Mouse (Mus musculus): ENCODE results near the gene Lhfp. TPM values are rescaled to one million over a fixed set of nuclear protein-coding genes. Genes with fewer than 3 reads are reported as not detected.

Gene Lhfp
- polyA plus RNA-seq, 1 experiment from 2014 or later = 64.1 TPM

DNA sequence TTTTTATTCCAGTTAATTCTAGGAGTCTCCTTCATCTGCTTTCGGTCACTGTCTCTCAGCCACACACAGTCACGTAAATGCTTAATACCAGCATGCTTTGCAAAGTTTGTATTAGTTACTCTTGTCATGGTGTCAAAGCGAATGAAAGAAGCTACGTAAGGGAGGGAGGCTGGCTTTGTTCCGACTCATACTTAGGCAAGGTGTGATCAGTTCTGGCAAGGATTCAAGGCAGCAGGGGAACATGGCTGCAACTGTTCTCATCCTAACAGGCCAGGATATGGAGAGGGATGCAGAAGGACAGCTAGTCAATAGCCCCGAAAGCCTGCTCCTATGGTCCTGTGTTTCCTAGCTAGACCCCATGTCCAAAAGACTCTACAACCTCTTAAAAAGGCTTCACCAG lies 39.0 kb downstream of the Lhfp start:
- Histone ChIP-seq H3K9ac (ENCODE audit: low read depth, low read length) (no peak overlapping the region), H3K27ac (ENCODE audit: low read depth, low read length) (no peak overlapping the region), H3K4me1 (ENCODE audit: control insufficient read depth, insufficient read depth, low read depth, low read length) (no peaks in the 10 kb centered on the region), H3K27me3 (replicated peaks; ENCODE audit: control insufficient read depth, insufficient read depth, low read length) (no peaks in the 10 kb centered on the region), H3K4me2 (ENCODE audit: low read length) (no peak overlapping the region), H3K9me3 (ENCODE audit: control insufficient read depth, low read length) (no peaks in the 10 kb centered on the region), H3K4me3 (ENCODE audit: low read length) (no peak overlapping the region), H3K36me3 (ENCODE audit: control insufficient read depth, insufficient read depth, low read length) (no peaks in the 10 kb centered on the region)
- WGBS = 92% methylated on average over 6 of the region's 6 CpGs
- ATAC-seq = no peak

DNA sequence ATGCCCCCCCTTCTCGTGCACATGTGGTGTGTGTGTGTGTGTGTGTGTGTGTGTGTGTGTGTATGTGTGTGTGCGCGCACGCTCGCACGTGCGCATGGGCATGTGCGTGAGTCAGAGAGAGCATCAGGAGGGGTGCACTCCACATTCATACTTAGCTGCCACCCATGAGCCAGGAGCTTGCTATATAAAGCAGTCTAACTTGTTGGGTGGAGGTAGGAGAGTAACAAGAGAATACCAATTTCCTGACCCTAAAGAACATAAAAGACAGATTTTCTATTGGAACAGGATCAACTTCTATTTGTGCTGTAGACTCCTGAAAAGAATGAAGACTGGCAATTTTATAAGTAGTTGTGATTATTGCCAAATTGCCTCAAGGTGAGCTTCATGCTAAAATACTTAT lies 39.4 kb downstream of the Lhfp start:
- 97% methylated on average over 8 of the region's 8 CpGs for WGBS
- no peak overlapping the region for H3K4me3 ChIP-seq (ENCODE audit: low read length)
- H3K27me3 ChIP-seq (replicated peaks; ENCODE audit: control insufficient read depth, insufficient read depth, low read length) = no peaks in the 10 kb centered on the region
- H3K4me2 ChIP-seq (ENCODE audit: low read length) = no peak overlapping the region
- H3K9ac ChIP-seq (ENCODE audit: low read depth, low read length) = no peak overlapping the region
- H3K27ac ChIP-seq (ENCODE audit: low read depth, low read length) = no peak overlapping the region
- no peaks in the 10 kb centered on the region for H3K4me1 ChIP-seq (ENCODE audit: control insufficient read depth, insufficient read depth, low read depth, low read length)
- no peaks in the 10 kb centered on the region for H3K9me3 ChIP-seq (ENCODE audit: control insufficient read depth, low read length)
- H3K36me3 ChIP-seq (ENCODE audit: control insufficient read depth, insufficient read depth, low read length) = no peaks in the 10 kb centered on the region
- ATAC-seq = no peak

DNA sequence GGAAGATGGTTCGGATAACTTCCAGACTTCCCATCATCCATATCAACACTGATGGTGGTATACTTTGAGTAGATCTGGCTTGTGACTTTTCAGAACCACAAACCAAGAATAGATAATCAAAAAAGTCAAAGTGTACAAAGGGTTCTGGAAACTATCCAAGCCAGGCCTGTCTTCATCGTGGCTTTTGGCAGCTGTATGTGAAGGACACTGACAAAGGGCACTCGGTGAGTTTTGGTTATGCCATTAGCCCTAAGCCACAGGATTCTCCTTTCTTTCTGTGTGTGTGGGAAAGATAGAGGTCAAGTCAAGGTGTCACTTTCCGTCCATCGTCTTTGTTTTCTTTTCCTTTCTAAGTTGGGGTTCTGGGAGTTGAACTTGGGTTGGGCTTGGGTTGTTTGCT lies 42.4 kb downstream of the Lhfp start:
- no peaks in the 10 kb centered on the region for H3K9me3 ChIP-seq (ENCODE audit: control insufficient read depth, low read length)
- no peak overlapping the region for H3K27ac ChIP-seq (ENCODE audit: low read depth, low read length)
- H3K9ac ChIP-seq (ENCODE audit: low read depth, low read length) = no peak overlapping the region
- no peaks in the 10 kb centered on the region for H3K36me3 ChIP-seq (ENCODE audit: control insufficient read depth, insufficient read depth, low read length)
- H3K4me3 ChIP-seq (ENCODE audit: low read length) = no peak overlapping the region
- no peak overlapping the region for H3K4me2 ChIP-seq (ENCODE audit: low read length)
- no peaks in the 10 kb centered on the region for H3K4me1 ChIP-seq (ENCODE audit: control insufficient read depth, insufficient read depth, low read depth, low read length)
- WGBS = 66% methylated on average over 5 of the region's 5 CpGs
- no peaks in the 10 kb centered on the region for H3K27me3 ChIP-seq (replicated peaks; ENCODE audit: control insufficient read depth, insufficient read depth, low read length)
- no peak for ATAC-seq

- H3K36me3 ChIP-seq (ENCODE audit: control insufficient read depth, insufficient read depth, low read length) = no peaks in the 10 kb centered on the region
- no peak for ATAC-seq
- H3K4me3 ChIP-seq (ENCODE audit: low read length) = no peak overlapping the region
- H3K4me2 ChIP-seq (ENCODE audit: low read length) = no peak overlapping the region
- H3K4me1 ChIP-seq (ENCODE audit: control insufficient read depth, insufficient read depth, low read depth, low read length) = no peaks in the 10 kb centered on the region
- no peaks in the 10 kb centered on the region for H3K9me3 ChIP-seq (ENCODE audit: control insufficient read depth, low read length)
- no peaks in the 10 kb centered on the region for H3K27me3 ChIP-seq (replicated peaks; ENCODE audit: control insufficient read depth, insufficient read depth, low read length)
- H3K9ac ChIP-seq (ENCODE audit: low read depth, low read length) = no peak overlapping the region
- no peak overlapping the region for H3K27ac ChIP-seq (ENCODE audit: low read depth, low read length)
- 88% methylated on average over 8 of the region's 8 CpGs for WGBS
These were observed 43.5 kb downstream of the Lhfp start for GRCm38 (mm10) chr3:53084806-53085205.

DNA sequence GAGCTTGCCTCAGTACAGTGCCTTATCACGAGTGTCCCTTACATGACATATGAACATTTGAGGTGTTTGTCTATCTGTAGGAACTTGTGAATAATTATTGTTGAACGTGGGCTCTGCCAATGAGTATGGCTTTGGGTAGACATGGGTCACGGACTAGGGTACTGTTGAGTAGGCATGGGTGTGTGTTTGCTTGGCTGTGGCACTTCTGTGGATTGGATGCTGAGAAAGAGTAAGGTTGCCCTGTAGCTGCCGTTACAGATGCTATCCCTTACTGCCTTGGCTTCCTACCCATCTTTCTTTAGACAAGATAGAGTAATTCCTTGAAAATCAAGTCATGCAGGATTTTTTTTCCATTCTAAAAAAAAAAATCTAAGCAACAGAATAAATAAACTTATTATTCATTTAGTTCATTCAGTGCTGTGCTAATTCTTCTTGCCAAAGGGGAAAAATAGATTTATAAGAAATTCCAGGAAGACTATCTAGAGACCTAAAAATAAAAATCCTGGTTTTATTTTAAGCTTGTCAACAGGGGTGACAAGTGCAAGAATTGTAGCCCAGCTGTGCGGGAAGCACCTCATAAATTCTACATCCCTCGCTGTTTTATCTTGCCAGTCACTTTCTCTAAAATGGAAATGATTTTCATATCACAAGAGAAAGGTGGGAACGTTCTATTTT lies 45.3 kb downstream of the Lhfp start:
- H3K4me3 ChIP-seq (ENCODE audit: low read length) = no peak overlapping the region
- 84% methylated on average over 7 of the region's 7 CpGs for WGBS
- ATAC-seq = no peak

DNA sequence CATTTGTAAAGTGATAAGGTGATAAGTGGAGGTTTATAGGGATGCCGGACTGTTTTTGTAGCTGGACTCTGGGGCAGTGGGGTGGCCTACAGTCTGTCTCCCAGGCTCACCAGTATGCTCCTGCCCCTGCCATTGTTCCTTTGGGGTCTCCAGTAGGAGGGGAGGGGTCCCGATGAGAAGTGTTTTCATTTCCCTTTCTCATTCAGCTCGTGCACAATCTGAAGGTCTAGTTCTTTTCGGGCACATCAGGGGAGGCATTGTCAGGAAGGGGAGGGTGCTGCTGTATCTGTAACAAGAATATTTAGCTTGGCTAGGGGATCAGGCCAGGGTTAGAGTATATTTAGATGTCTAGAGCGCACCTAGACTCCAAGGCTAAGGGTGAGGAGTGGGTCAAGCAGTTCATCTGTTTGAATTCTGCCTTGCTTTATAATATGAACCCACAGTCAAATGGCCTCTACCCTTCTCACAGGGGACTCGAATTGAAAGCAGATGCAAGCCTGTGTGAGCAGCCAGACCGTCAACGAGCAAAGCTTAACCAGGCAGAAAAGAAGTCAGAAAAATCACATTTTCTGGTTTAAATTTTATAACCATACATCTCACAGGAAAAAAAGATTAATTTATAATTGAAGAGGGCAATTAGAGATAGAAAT lies 46.0 kb downstream of the Lhfp start:
- WGBS = 45% methylated on average over 8 of the region's 8 CpGs
- no peak overlapping the region for H3K4me2 ChIP-seq (ENCODE audit: low read length)
- no peak overlapping the region for H3K4me3 ChIP-seq (ENCODE audit: low read length)

More for the DNA sequence above, 45.3 kb downstream of the Lhfp start:
- Histone ChIP-seq H3K36me3 (ENCODE audit: control insufficient read depth, insufficient read depth, low read length) (no peaks in the 10 kb centered on the region), H3K27me3 (replicated peaks; ENCODE audit: control insufficient read depth, insufficient read depth, low read length) (no peaks in the 10 kb centered on the region), H3K27ac (ENCODE audit: low read depth, low read length) (no peak overlapping the region), H3K4me2 (ENCODE audit: low read length) (no peak overlapping the region), H3K9me3 (ENCODE audit: control insufficient read depth, low read length) (no peaks in the 10 kb centered on the region), H3K4me1 (ENCODE audit: control insufficient read depth, insufficient read depth, low read depth, low read length) (no peaks in the 10 kb centered on the region), H3K9ac (ENCODE audit: low read depth, low read length) (no peak overlapping the region)

DNA sequence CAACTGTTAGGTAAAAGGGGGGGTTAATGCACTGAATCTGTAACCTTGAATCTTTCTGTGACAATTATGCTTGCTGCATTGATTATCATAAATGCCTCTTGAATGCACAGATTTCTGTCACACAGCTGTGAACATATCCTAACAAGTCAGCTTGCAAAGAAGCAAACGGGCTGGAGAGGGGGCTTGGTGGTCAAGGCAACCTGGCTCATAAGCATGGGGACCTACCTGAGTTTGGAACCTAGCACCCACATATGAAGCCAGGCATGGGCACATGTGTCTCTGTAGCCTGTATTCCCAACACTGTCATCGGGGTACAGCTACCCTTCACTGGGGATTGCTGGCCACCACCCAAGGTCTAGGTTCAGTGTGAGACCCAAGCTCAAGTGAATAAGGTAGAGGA lies 48.6 kb downstream of the Lhfp start:
- Histone ChIP-seq H3K9ac (ENCODE audit: low read depth, low read length) (no peak overlapping the region), H3K27ac (ENCODE audit: low read depth, low read length) (no peak overlapping the region), H3K36me3 (ENCODE audit: control insufficient read depth, insufficient read depth, low read length) (no peaks in the 10 kb centered on the region), H3K4me3 (ENCODE audit: low read length) (no peak overlapping the region), H3K4me2 (ENCODE audit: low read length) (no peak overlapping the region), H3K27me3 (replicated peaks; ENCODE audit: control insufficient read depth, insufficient read depth, low read length) (no peaks in the 10 kb centered on the region), H3K4me1 (ENCODE audit: control insufficient read depth, insufficient read depth, low read depth, low read length) (no peaks in the 10 kb centered on the region), H3K9me3 (ENCODE audit: control insufficient read depth, low read length) (no peaks in the 10 kb centered on the region)
- no peak for ATAC-seq
- 83% methylated on average over 2 of the region's 2 CpGs for WGBS

More for the DNA sequence above, 46.0 kb downstream of the Lhfp start:
- H3K36me3 ChIP-seq (ENCODE audit: control insufficient read depth, insufficient read depth, low read length) = no peaks in the 10 kb centered on the region
- H3K9ac ChIP-seq (ENCODE audit: low read depth, low read length) = no peak overlapping the region
- no peaks in the 10 kb centered on the region for H3K4me1 ChIP-seq (ENCODE audit: control insufficient read depth, insufficient read depth, low read depth, low read length)
- H3K27me3 ChIP-seq (replicated peaks; ENCODE audit: control insufficient read depth, insufficient read depth, low read length) = no peaks in the 10 kb centered on the region
- no peak for ATAC-seq
- no peaks in the 10 kb centered on the region for H3K9me3 ChIP-seq (ENCODE audit: control insufficient read depth, low read length)
- no peak overlapping the region; the same call in 1 of the 2 replicates for H3K27ac ChIP-seq (ENCODE audit: low read depth, low read length)

DNA sequence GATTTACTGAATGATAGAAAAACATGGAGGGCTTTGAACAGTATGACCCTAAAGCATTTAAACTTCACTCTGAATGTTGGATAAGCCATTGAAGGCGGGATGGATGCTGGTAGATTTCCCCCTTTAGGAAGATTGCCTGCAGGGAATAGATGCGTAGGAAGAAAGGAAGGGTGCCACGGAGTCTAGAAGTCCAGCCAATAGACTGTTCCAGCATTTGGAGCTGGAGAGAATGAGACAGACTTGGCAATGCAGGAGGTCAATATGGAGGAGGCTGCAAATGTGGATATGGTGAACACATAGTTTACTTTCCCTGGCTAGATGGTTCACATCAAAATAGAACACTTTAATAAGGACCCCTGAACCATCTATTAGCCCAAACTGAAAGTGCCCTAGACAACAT lies 58.9 kb downstream of the Lhfp start:
- no peak overlapping the region for H3K9ac ChIP-seq (ENCODE audit: low read depth, low read length)
- no peak overlapping the region for H3K4me2 ChIP-seq (ENCODE audit: low read length)
- H3K4me3 ChIP-seq (ENCODE audit: low read length) = no peak overlapping the region
- no peaks in the 10 kb centered on the region; the same call in none of the 2 replicates for H3K4me1 ChIP-seq (ENCODE audit: control insufficient read depth, insufficient read depth, low read depth, low read length)
- no peaks in the 10 kb centered on the region for H3K27me3 ChIP-seq (replicated peaks; ENCODE audit: control insufficient read depth, insufficient read depth, low read length)
- H3K36me3 ChIP-seq (ENCODE audit: control insufficient read depth, insufficient read depth, low read length) = no peaks in the 10 kb centered on the region
- no peak overlapping the region for H3K27ac ChIP-seq (ENCODE audit: low read depth, low read length)
- WGBS = 87% methylated on average over 3 of the region's 3 CpGs
- ATAC-seq = no peak
- H3K9me3 ChIP-seq (ENCODE audit: control insufficient read depth, low read length) = no peaks in the 10 kb centered on the region

DNA sequence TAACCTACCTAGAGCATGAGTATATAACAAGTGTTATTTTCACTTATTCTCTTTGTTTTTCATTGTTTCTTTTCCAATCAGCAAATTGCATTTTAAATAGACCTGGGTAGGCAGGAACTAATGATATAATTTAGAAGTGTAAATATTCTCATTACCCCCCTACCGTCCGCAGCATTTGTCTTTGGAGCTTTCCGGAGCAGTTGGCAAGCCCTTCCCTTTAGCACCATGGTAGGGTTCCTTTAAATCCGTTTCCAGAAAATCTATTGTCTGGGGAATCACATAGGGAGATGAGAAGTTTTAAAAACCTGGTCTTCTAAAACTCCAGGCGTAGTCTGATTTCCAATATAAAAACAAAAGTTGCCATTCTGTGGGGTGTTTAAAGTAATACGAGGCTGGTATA lies 59.5 kb downstream of the Lhfp start:
- Histone ChIP-seq H3K36me3 (ENCODE audit: control insufficient read depth, insufficient read depth, low read length) (no peaks in the 10 kb centered on the region), H3K27ac (ENCODE audit: low read depth, low read length) (no peak overlapping the region), H3K9me3 (ENCODE audit: control insufficient read depth, low read length) (no peaks in the 10 kb centered on the region), H3K4me1 (ENCODE audit: control insufficient read depth, insufficient read depth, low read depth, low read length) (no peaks in the 10 kb centered on the region; the same call in none of the 2 replicates), H3K27me3 (replicated peaks; ENCODE audit: control insufficient read depth, insufficient read depth, low read length) (no peaks in the 10 kb centered on the region), H3K9ac (ENCODE audit: low read depth, low read length) (no peak overlapping the region), H3K4me2 (ENCODE audit: low read length) (no peak overlapping the region), H3K4me3 (ENCODE audit: low read length) (no peak overlapping the region)
- WGBS = 53% methylated on average over 6 of the region's 6 CpGs
- no peak for ATAC-seq
